Mouse (Mus musculus) kidney, postnatal 0 days (tissue): Measurements from ENCODE around the gene Adamts3. TPM values are rescaled to one million over a fixed set of nuclear protein-coding genes. Genes with fewer than 3 reads are reported as not detected.

Experiments used
- ATAC-seq: fragments of 200-750 bp; cut with Nextera tagmentation; replicated peaks from 2 replicates; pipeline ENCODE4 v1.8.0; 2017; ENCODE audit warnings: low read depth, moderate number of reproducible peaks, moderate TSS enrichment, moderate library complexity; ENCODE audit not compliant: low FRiP score
- DNase-seq: peaks from one replicate; pipeline ENCODE4 v3.0.0-alpha.2; 2016; ENCODE audit warnings: low spot score
- H3K27ac ChIP-seq: fragments of 300-500 bp; sonication (generic); 2 replicates; pipeline ENCODE4 v1.5.1; 2014; ENCODE audit warnings: mild to moderate bottlenecking
- H3K27me3 ChIP-seq: fragments of 300-500 bp; sonication (generic); 2 replicates; pipeline ENCODE4 v1.6.1; 2014; ENCODE audit warnings: low read length, mixed read lengths; ENCODE audit not compliant: insufficient read depth
- H3K36me3 ChIP-seq: fragments of 300-500 bp; sonication (generic); 2 replicates; pipeline ENCODE4 v1.6.1; 2014; ENCODE audit warnings: low read length, mixed read lengths; ENCODE audit not compliant: insufficient read depth
- H3K4me1 ChIP-seq: fragments of 300-500 bp; sonication (generic); replicated peaks from 2 replicates; pipeline ENCODE4 v1.6.1; 2014; ENCODE audit warnings: antibody characterized with exemption, low read length, mixed read lengths; ENCODE audit not compliant: insufficient read depth
- H3K4me2 ChIP-seq: fragments of 300-500 bp; sonication (generic); 2 replicates; pipeline ENCODE4 v1.6.1; 2014; ENCODE audit warnings: mild to moderate bottlenecking, low read length, moderate library complexity, mixed read lengths
- H3K4me3 ChIP-seq: fragments of 300-500 bp; sonication (generic); replicated peaks from 2 replicates; pipeline ENCODE4 v1.5.1; 2014; ENCODE audit warnings: low read depth, low read length
- H3K9ac ChIP-seq: fragments of 300-500 bp; sonication (generic); 2 replicates; pipeline ENCODE4 v1.6.1; 2014; ENCODE audit warnings: low read depth, low read length
- H3K9me3 ChIP-seq: fragments of 300-500 bp; sonication (generic); replicated peaks from 2 replicates; pipeline ENCODE4 v1.6.1; 2016; ENCODE audit warnings: low read length, inconsistent platforms, mixed read lengths
- CTCF ChIP-seq: IDR thresholded peaks from 2 replicates; pipeline ENCODE4 v1.5.1; 2016; ENCODE audit warnings: antibody characterized with exemption, low read depth, mild to moderate bottlenecking, moderate library complexity
- WGBS: fragments of 180-500 bp; shearing (Covaris S2); extraction: QIAGEN DNeasy Blood & Tissue Kit; methylation state at CpG from one replicate; pipeline ENCODE4 v1.1.7; 2014; 5-methylcytosine and 5-hydroxymethylcytosine counted together
- polyA plus RNA-seq: library from polyadenylated mRNA; unstranded; fragments of >200 nt; fragmentation: Nextera tagmentation; extraction: Ambion mirVana; gene quantifications from 2 replicates; pipeline ENCODE4 v1.2.1, GENCODE M21; 2015

The Adamts3 gene
- polyA plus RNA-seq, 1 experiment from 2014 or later: 1.2 TPM

- no peak for DNase-seq
- no peak for TF ChIP-seq CTCF
- WGBS: 75% methylated on average over 11 of the region's 11 CpGs
- Histone ChIP-seq H3K4me1 (no peaks in the 10 kb centered on the region; the same call in 1 of the 2 replicates), H3K9ac (no peak overlapping the region), H3K9me3 (no peaks in the 10 kb centered on the region), H3K4me3 (no peak overlapping the region), H3K36me3 (no peaks in the 10 kb centered on the region), H3K27me3 (no peaks in the 10 kb centered on the region), H3K4me2 (no peak overlapping the region), H3K27ac (no peak overlapping the region)
- no peak for ATAC-seq
Observed at GRCm38 (mm10) chr5:89878866-89879392, 4.2 kb downstream of the Adamts3 start.

- no peak overlapping the region for H3K9ac ChIP-seq
- H3K27me3 ChIP-seq: no peaks in the 10 kb centered on the region
- H3K9me3 ChIP-seq: no peaks in the 10 kb centered on the region
- no peak overlapping the region for H3K4me2 ChIP-seq
- H3K4me1 ChIP-seq: no peaks in the 10 kb centered on the region
- no peaks in the 10 kb centered on the region for H3K36me3 ChIP-seq
- no peak for ATAC-seq
- TF ChIP-seq CTCF: no peak
- H3K27ac ChIP-seq: no peak overlapping the region
- no peak overlapping the region for H3K4me3 ChIP-seq
- no peak for DNase-seq
- 50% methylated on average over 2 of the region's 2 CpGs for WGBS
Observed at GRCm38 (mm10) chr5:89872661-89873060, 10.5 kb downstream of the Adamts3 start.

- DNase-seq: no peak
- no peaks in the 10 kb centered on the region for H3K4me1 ChIP-seq
- no peak overlapping the region for H3K4me3 ChIP-seq
- H3K27me3 ChIP-seq: no peaks in the 10 kb centered on the region
- 79% methylated on average over 4 of the region's 4 CpGs for WGBS
- H3K9me3 ChIP-seq: no peaks in the 10 kb centered on the region
- H3K36me3 ChIP-seq: no peaks in the 10 kb centered on the region
- TF ChIP-seq CTCF: no peak
- H3K4me2 ChIP-seq: no peak overlapping the region
- ATAC-seq: no peak
- H3K27ac ChIP-seq: no peak overlapping the region
- H3K9ac ChIP-seq: no peak overlapping the region
Observed at GRCm38 (mm10) chr5:89859603-89860002, 23.5 kb downstream of the Adamts3 start.

GRCm38 (mm10) chr5:89858837-89859236 lies 24.3 kb downstream of the Adamts3 start:
- Histone ChIP-seq H3K9me3 (no peaks in the 10 kb centered on the region), H3K27ac (no peak overlapping the region), H3K4me2 (no peak overlapping the region), H3K4me1 (no peaks in the 10 kb centered on the region), H3K27me3 (no peaks in the 10 kb centered on the region), H3K9ac (no peak overlapping the region), H3K36me3 (no peaks in the 10 kb centered on the region), H3K4me3 (no peak overlapping the region)
- no peak for ATAC-seq
- no peak for TF ChIP-seq CTCF
- 97% methylated on average over 1 of the region's 1 CpGs for WGBS
- no peak for DNase-seq

- Histone ChIP-seq H3K4me2 (no peak overlapping the region), H3K27ac (no peak overlapping the region), H3K36me3 (no peaks in the 10 kb centered on the region), H3K9ac (no peak overlapping the region), H3K4me3 (no peak overlapping the region), H3K27me3 (no peaks in the 10 kb centered on the region), H3K4me1 (no peaks in the 10 kb centered on the region), H3K9me3 (no peaks in the 10 kb centered on the region)
- no peak for DNase-seq
- 70% methylated on average over 1 of the region's 1 CpGs for WGBS
- TF ChIP-seq CTCF: no peak
- ATAC-seq: no peak
Observed at GRCm38 (mm10) chr5:89846551-89846950, 36.6 kb downstream of the Adamts3 start.

GRCm38 (mm10) chr5:89844354-89844753 lies 38.8 kb downstream of the Adamts3 start:
- ATAC-seq: peak; percentile 82
- no peak for TF ChIP-seq CTCF
- 4% methylated on average over 5 of the region's 5 CpGs for WGBS
- H3K36me3 ChIP-seq: no peaks in the 10 kb centered on the region
- peak; percentile 49 for DNase-seq
- no peaks in the 10 kb centered on the region for H3K27me3 ChIP-seq
- H3K4me2 ChIP-seq: no peak overlapping the region
- H3K27ac ChIP-seq: no peak overlapping the region
- no peak overlapping the region for H3K9ac ChIP-seq
- H3K9me3 ChIP-seq: no peaks in the 10 kb centered on the region
- H3K4me3 ChIP-seq: no peak overlapping the region
- H3K4me1 ChIP-seq: no peaks in the 10 kb centered on the region

GRCm38 (mm10) chr5:89843478-89843877 lies 39.7 kb downstream of the Adamts3 start:
- ATAC-seq (no peak), DNase-seq (no peak)
- no peaks in the 10 kb centered on the region for H3K4me1 ChIP-seq
- no peaks in the 10 kb centered on the region for H3K27me3 ChIP-seq
- no peak overlapping the region for H3K4me2 ChIP-seq
- H3K9me3 ChIP-seq: no peaks in the 10 kb centered on the region
- no peaks in the 10 kb centered on the region for H3K36me3 ChIP-seq
- H3K27ac ChIP-seq: no peak overlapping the region
- TF ChIP-seq CTCF: no peak
- 78% methylated on average over 7 of the region's 7 CpGs for WGBS
- no peak overlapping the region for H3K4me3 ChIP-seq
- no peak overlapping the region for H3K9ac ChIP-seq
